Mouse (Mus musculus): ENCODE data around the gene Fosb. TPM values are rescaled to one million over a fixed set of nuclear protein-coding genes. Genes with fewer than 3 reads are reported as not detected.

Fosb gene
- polyA plus RNA-seq, 1 experiment from 2014 or later = 0.22 TPM

GRCm38 (mm10) chr7:19258336-19258735 is 51.5 kb downstream of the Fosb start:
- Histone ChIP-seq H3K4me1 (ENCODE audit: insufficient read depth, low read length) (no peaks in the 10 kb centered on the region), H3K4me3 (ENCODE audit: low read length) (no peak overlapping the region), H3K27me3 (ENCODE audit: insufficient read depth, low read length) (no peaks in the 10 kb centered on the region), H3K27ac (ENCODE audit: low read length) (no peak overlapping the region), H3K36me3 (ENCODE audit: insufficient read depth, low read length) (peaks cover 66% of the 10 kb centered on the region), H3K4me2 (replicated peaks; ENCODE audit: low read depth, low read length) (no peak overlapping the region), H3K9ac (replicated peaks; ENCODE audit: low read length) (no peak overlapping the region), H3K9me3 (ENCODE audit: low read length) (no peaks in the 10 kb centered on the region)
- ATAC-seq (ENCODE audit: low FRiP score, low TSS enrichment) = no peak
- WGBS = 71% methylated on average over 3 of the region's 3 CpGs

DNA sequence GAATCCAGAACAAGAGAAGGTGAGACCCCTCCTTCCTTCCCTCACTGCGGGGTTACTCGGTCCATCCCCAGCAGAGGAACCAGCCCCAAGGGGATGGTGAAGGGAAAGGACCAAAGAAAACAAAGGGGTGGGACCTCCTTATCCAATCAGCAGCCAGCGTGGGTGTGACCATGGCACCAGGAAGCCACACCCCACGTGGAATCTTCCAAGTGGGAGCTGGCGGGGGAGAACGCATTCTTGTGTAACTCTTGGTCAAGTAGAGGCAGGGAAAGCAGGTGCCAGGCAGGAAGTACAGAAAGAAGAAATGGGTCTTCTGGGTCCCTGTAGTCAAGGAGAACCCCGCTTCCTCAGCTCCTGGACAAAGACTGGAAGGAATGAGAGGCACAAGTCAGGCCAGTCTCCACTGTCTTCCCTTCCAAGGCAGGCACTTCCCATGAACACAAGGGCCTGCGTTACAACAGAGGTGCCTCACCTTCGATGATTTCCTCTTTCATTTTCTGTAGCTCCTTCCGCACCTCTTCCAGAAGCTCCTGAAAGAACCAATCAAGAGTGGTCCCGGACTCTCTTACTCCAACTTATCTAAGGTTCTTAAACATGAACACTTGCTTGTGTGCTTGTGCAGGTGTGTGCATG is 52.3 kb downstream of the Fosb start:
- H3K4me3 ChIP-seq (ENCODE audit: low read length) = no peak overlapping the region
- H3K9ac ChIP-seq (replicated peaks; ENCODE audit: low read length) = no peak overlapping the region
- H3K27ac ChIP-seq (ENCODE audit: low read length) = no peak overlapping the region
- 41% methylated on average over 11 of the region's 11 CpGs for WGBS
- no peaks in the 10 kb centered on the region for H3K9me3 ChIP-seq (ENCODE audit: low read length)
- ATAC-seq (ENCODE audit: low FRiP score, low TSS enrichment) = peak; percentile 73; the same call in 1 of the 2 replicates
- no peaks in the 10 kb centered on the region for H3K27me3 ChIP-seq (ENCODE audit: insufficient read depth, low read length)
- H3K4me2 ChIP-seq (replicated peaks; ENCODE audit: low read depth, low read length) = no peak overlapping the region
- H3K36me3 ChIP-seq (ENCODE audit: insufficient read depth, low read length) = peaks cover 62% of the 10 kb centered on the region
- H3K4me1 ChIP-seq (ENCODE audit: insufficient read depth, low read length) = no peaks in the 10 kb centered on the region

DNA sequence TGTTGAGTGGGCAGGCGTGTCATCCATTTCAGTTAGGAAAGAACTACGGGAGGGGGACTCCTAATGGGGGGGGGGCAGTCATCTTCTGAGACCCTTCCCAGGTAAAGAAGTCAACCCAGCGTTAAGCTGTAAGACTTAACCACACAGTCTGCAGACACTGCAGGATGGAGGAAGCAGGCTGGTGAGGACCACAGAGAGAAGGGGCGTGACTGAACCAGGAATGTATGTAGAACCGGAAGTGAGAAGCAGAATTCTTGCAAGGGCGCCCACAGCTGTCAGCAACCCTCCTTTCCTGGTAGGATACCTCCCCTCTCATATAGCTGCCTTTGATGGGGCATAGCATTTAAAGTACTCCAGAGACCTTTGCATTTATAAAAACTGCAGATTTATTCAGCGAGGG is 53.3 kb downstream of the Fosb start:
- Histone ChIP-seq H3K36me3 (ENCODE audit: insufficient read depth, low read length) (peaks cover 56% of the 10 kb centered on the region), H3K27ac (ENCODE audit: low read length) (no peak overlapping the region), H3K9me3 (ENCODE audit: low read length) (no peaks in the 10 kb centered on the region)

GRCm38 (mm10) chr7:19255395-19255794 is 54.5 kb downstream of the Fosb start:
- H3K4me2 ChIP-seq (replicated peaks; ENCODE audit: low read depth, low read length) = no peak overlapping the region
- no peak overlapping the region for H3K9ac ChIP-seq (replicated peaks; ENCODE audit: low read length)
- H3K36me3 ChIP-seq (ENCODE audit: insufficient read depth, low read length) = peaks cover 46% of the 10 kb centered on the region
- H3K9me3 ChIP-seq (ENCODE audit: low read length) = no peaks in the 10 kb centered on the region
- H3K4me3 ChIP-seq (ENCODE audit: low read length) = no peak overlapping the region
- no peaks in the 10 kb centered on the region for H3K4me1 ChIP-seq (ENCODE audit: insufficient read depth, low read length)
- no peaks in the 10 kb centered on the region for H3K27me3 ChIP-seq (ENCODE audit: insufficient read depth, low read length)
- WGBS = 82% methylated on average over 15 of the region's 17 CpGs
- ATAC-seq (ENCODE audit: low FRiP score, low TSS enrichment) = no peak
- no peak overlapping the region for H3K27ac ChIP-seq (ENCODE audit: low read length)

More for the DNA sequence above, 53.3 kb downstream of the Fosb start:
- no peak for ATAC-seq (ENCODE audit: low FRiP score, low TSS enrichment)
- Histone ChIP-seq H3K4me2 (replicated peaks; ENCODE audit: low read depth, low read length) (no peak overlapping the region), H3K4me1 (ENCODE audit: insufficient read depth, low read length) (no peaks in the 10 kb centered on the region), H3K4me3 (ENCODE audit: low read length) (no peak overlapping the region), H3K27me3 (ENCODE audit: insufficient read depth, low read length) (no peaks in the 10 kb centered on the region), H3K9ac (replicated peaks; ENCODE audit: low read length) (no peak overlapping the region)
- 76% methylated on average over 7 of the region's 7 CpGs for WGBS

GRCm38 (mm10) chr7:19253437-19253836 is 56.4 kb downstream of the Fosb start:
- Histone ChIP-seq H3K27me3 (ENCODE audit: insufficient read depth, low read length) (no peaks in the 10 kb centered on the region), H3K36me3 (ENCODE audit: insufficient read depth, low read length) (peaks cover 28% of the 10 kb centered on the region), H3K9ac (replicated peaks; ENCODE audit: low read length) (no peak overlapping the region), H3K27ac (ENCODE audit: low read length) (no peak overlapping the region), H3K9me3 (ENCODE audit: low read length) (no peaks in the 10 kb centered on the region), H3K4me2 (replicated peaks; ENCODE audit: low read depth, low read length) (no peak overlapping the region), H3K4me1 (ENCODE audit: insufficient read depth, low read length) (no peaks in the 10 kb centered on the region), H3K4me3 (ENCODE audit: low read length) (no peak overlapping the region)
- WGBS = 70% methylated on average over 5 of the region's 5 CpGs
- ATAC-seq (ENCODE audit: low FRiP score, low TSS enrichment) = no peak

Other genes with a start within 250 kb of the Fosb start
- gene Dmwd, start 233.8 kb downstream of the Fosb start, polyA plus RNA-seq (2015; fragmentation: Nextera tagmentation; extraction: Ambion mirVana) = 15.5 and 16.8 TPM in 2 replicates
- 17.2 and 27.5 TPM in 2 replicates for gene Dmpk, start 226.2 kb downstream of the Fosb start, polyA plus RNA-seq (2015; fragmentation: Nextera tagmentation; extraction: Ambion mirVana)
- 9.5 and 10.5 TPM in 2 replicates for gene Six5, start 215.5 kb downstream of the Fosb start, polyA plus RNA-seq (2015; fragmentation: Nextera tagmentation; extraction: Ambion mirVana)
- gene Gm4969, start 191.7 kb downstream of the Fosb start, polyA plus RNA-seq (2015; fragmentation: Nextera tagmentation; extraction: Ambion mirVana) = 3.2 and 4.3 TPM in 2 replicates
- gene Fbxo46, start 190.2 kb downstream of the Fosb start, polyA plus RNA-seq (2015; fragmentation: Nextera tagmentation; extraction: Ambion mirVana) = 18.4 and 20.3 TPM in 2 replicates
- 15.1 and 16.1 TPM in 2 replicates for gene Qpctl, start 160.8 kb downstream of the Fosb start, polyA plus RNA-seq (2015; fragmentation: Nextera tagmentation; extraction: Ambion mirVana)
- 137 and 141 TPM in 2 replicates for gene Snrpd2, start 160.3 kb downstream of the Fosb start, polyA plus RNA-seq (2015; fragmentation: Nextera tagmentation; extraction: Ambion mirVana)
- gene Gipr, start 143.9 kb downstream of the Fosb start, polyA plus RNA-seq (2015; fragmentation: Nextera tagmentation; extraction: Ambion mirVana) = 0.37 and 0.60 TPM in 2 replicates
- gene Eml2, start 133.6 kb downstream of the Fosb start, polyA plus RNA-seq (2015; fragmentation: Nextera tagmentation; extraction: Ambion mirVana) = 12.0 and 14.5 TPM in 2 replicates
- 4.0 and 4.3 TPM in 2 replicates for gene Gpr4, start 97.5 kb downstream of the Fosb start, polyA plus RNA-seq (2015; fragmentation: Nextera tagmentation; extraction: Ambion mirVana)
- gene Opa3, start 81.7 kb downstream of the Fosb start, polyA plus RNA-seq (2015; fragmentation: Nextera tagmentation; extraction: Ambion mirVana) = 42.9 and 44.6 TPM in 2 replicates
- gene Vasp, start 38.2 kb downstream of the Fosb start, polyA plus RNA-seq (2015; fragmentation: Nextera tagmentation; extraction: Ambion mirVana) = 81.0 and 86.9 TPM in 2 replicates
- gene Ppm1n, start 30.0 kb downstream of the Fosb start, polyA plus RNA-seq (2015; fragmentation: Nextera tagmentation; extraction: Ambion mirVana) = 0.22 TPM in 1 of 2 replicates, not detected in the other
- 8.0 and 9.4 TPM in 2 replicates for gene Rtn2, start 27.4 kb downstream of the Fosb start, polyA plus RNA-seq (2015; fragmentation: Nextera tagmentation; extraction: Ambion mirVana)
- gene Ercc1, start 34.7 kb upstream of the Fosb start, polyA plus RNA-seq (2015; fragmentation: Nextera tagmentation; extraction: Ambion mirVana) = 81.8 and 86.1 TPM in 2 replicates
- gene Cd3eap, start 49.4 kb upstream of the Fosb start, polyA plus RNA-seq (2015; fragmentation: Nextera tagmentation; extraction: Ambion mirVana) = 25.0 and 27.7 TPM in 2 replicates
- 3.3 and 4.0 TPM in 2 replicates for gene Ppp1r13l, start 49.7 kb upstream of the Fosb start, polyA plus RNA-seq (2015; fragmentation: Nextera tagmentation; extraction: Ambion mirVana)
- 16.7 and 19.0 TPM in 2 replicates for gene Ercc2, start 72.0 kb upstream of the Fosb start, polyA plus RNA-seq (2015; fragmentation: Nextera tagmentation; extraction: Ambion mirVana)
- gene Klc3, start 94.1 kb upstream of the Fosb start, polyA plus RNA-seq (2015; fragmentation: Nextera tagmentation; extraction: Ambion mirVana) = 7.0 and 8.5 TPM in 2 replicates
- 18.6 and 28.2 TPM in 2 replicates for gene Ckm, start 94.7 kb upstream of the Fosb start, polyA plus RNA-seq (2015; fragmentation: Nextera tagmentation; extraction: Ambion mirVana)
- gene Mark4, start 148.8 kb upstream of the Fosb start, polyA plus RNA-seq (2015; fragmentation: Nextera tagmentation; extraction: Ambion mirVana) = 6.8 and 6.9 TPM in 2 replicates
- 2.9 and 3.8 TPM in 2 replicates for gene Exoc3l2, start 153.3 kb upstream of the Fosb start, polyA plus RNA-seq (2015; fragmentation: Nextera tagmentation; extraction: Ambion mirVana)
- gene Bloc1s3, start 198.3 kb upstream of the Fosb start, polyA plus RNA-seq (2015; fragmentation: Nextera tagmentation; extraction: Ambion mirVana) = 1.8 and 2.2 TPM in 2 replicates
- gene Trappc6a, start 198.3 kb upstream of the Fosb start, polyA plus RNA-seq (2015; fragmentation: Nextera tagmentation; extraction: Ambion mirVana) = 89.7 and 94.2 TPM in 2 replicates
- gene Nkpd1, start 207.8 kb upstream of the Fosb start, polyA plus RNA-seq (2015; fragmentation: Nextera tagmentation; extraction: Ambion mirVana) = 0.11 and 0.14 TPM in 2 replicates

All from kidney, embryonic 16.5 days (tissue).